Mouse (Mus musculus): ENCODE results near the gene Tjp2.

- TF ChIP-seq CTCF (IDR thresholded peaks at IDR 0.05; ENCODE audit: low read depth) (no peak), EP300 (optimal IDR thresholded peaks at IDR 0.05) (no peak)
These were observed 16.9 kb downstream of the Tjp2 start for GRCm38 (mm10) chr19:24207967-24208366.

All from stomach, postnatal 0 days (tissue).